Mouse (Mus musculus) left cerebral cortex, postnatal 10 days (tissue): ENCODE results near the gene Slc18b1. TPM values are rescaled to one million over a fixed set of nuclear protein-coding genes. Genes with fewer than 3 reads are reported as not detected.
A peak's percentile ranks its signal among the peaks of the same experiment; 100 is the strongest.
"Not testable (repeated sequence)": the region's sequence is repeated elsewhere in the genome, so short reads cannot be mapped to it uniquely, and the experiment has no call there.

ENCODE experiments used
- DNase-seq, 2 experiments: peaks; one replicate each; pipeline ENCODE4 v3.0.0; 2021 to 2022; ENCODE audit warnings: low spot score in 2 of 2, mixed read lengths in 1 of 2; ENCODE audit errors: extremely low spot score in 1 of 2
- intact Hi-C: fragments of 180-260 bp; cut with DNase I; formaldehyde crosslinking; loops from one replicate; pipeline ENCODE4 v1.15.1; 2025
- total RNA-seq, 2 experiments: library from RNA; stranded (reverse); gene quantifications; 2 replicates each; pipeline ENCODE4 v1.2.3; 2021

Slc18b1 gene
- total RNA-seq = 10 to 100 TPM; 24.4 to 26.0 TPM

GRCm38 (mm10) chr10:23796551-23797503, at the start of gene Slc18b1:
Slc18b1 (plus strand) TSS chr10:23796986.
- intact Hi-C loops = no loop called here

GRCm38 (mm10) chr10:23754166-23754565, 42.6 kb upstream of the Slc18b1 start:
- intact Hi-C loops = no loop called here
- DNase-seq = no peak

More at GRCm38 (mm10) chr10:23796551-23797503, at the start of gene Slc18b1:
- DNase-seq = peak in 1 of 2 experiments; percentile 45

GRCm38 (mm10) chr10:23777288-23777945, 19.4 kb upstream of the Slc18b1 start:
- DNase-seq = no peak
- intact Hi-C loops = loop anchor here (5.0 to 10.0 kb wide), 3 partner anchors 163 to 690 kb away; no protein-coding TSS in a partner anchor

GRCm38 (mm10) chr10:23780539-23781275, 16.1 kb upstream of the Slc18b1 start:
- no peak for DNase-seq
- intact Hi-C loops = no loop called here

- no peak for DNase-seq
- intact Hi-C loops = no loop called here
These were observed 14.7 kb upstream of the Slc18b1 start for GRCm38 (mm10) chr10:23781760-23782735.

- DNase-seq = no peak
- intact Hi-C loops = no loop called here
These were observed 13.8 kb upstream of the Slc18b1 start for GRCm38 (mm10) chr10:23782855-23783492.

- DNase-seq = no peak
- intact Hi-C loops = no loop called here
These were observed 13.3 kb upstream of the Slc18b1 start for GRCm38 (mm10) chr10:23783493-23783884.

GRCm38 (mm10) chr10:23784121-23784520, 12.7 kb upstream of the Slc18b1 start:
- DNase-seq = no peak
- intact Hi-C loops = no loop called here

GRCm38 (mm10) chr10:23785599-23785998, 11.2 kb upstream of the Slc18b1 start:
- DNase-seq, intact Hi-C loops: not testable (repeated sequence)

GRCm38 (mm10) chr10:23786040-23786439, 10.7 kb upstream of the Slc18b1 start:
- intact Hi-C loops = no loop called here
- no peak for DNase-seq

- DNase-seq, intact Hi-C loops: not testable (repeated sequence)
These were observed 10.2 kb upstream of the Slc18b1 start for GRCm38 (mm10) chr10:23786631-23787038.

GRCm38 (mm10) chr10:23787062-23787821, 9.5 kb upstream of the Slc18b1 start, which contains the start of gene Rps12:
Rps12 (minus strand) TSS chr10:23787275.
- intact Hi-C loops = no loop called here
- DNase-seq = peak; percentile 99

GRCm38 (mm10) chr10:23788056-23788600, 8.7 kb upstream of the Slc18b1 start:
- intact Hi-C loops = no loop called here
- no peak for DNase-seq

GRCm38 (mm10) chr10:23795871-23796520, 790 bp upstream of the Slc18b1 start:
- intact Hi-C loops = no loop called here
- no peak for DNase-seq

- DNase-seq = no peak
- intact Hi-C loops = no loop called here
These were observed 820 bp downstream of the Slc18b1 start for GRCm38 (mm10) chr10:23797606-23798005.

- no peak for DNase-seq
- intact Hi-C loops = no loop called here
These were observed 1.4 kb downstream of the Slc18b1 start for GRCm38 (mm10) chr10:23798142-23798541.
